Mouse (Mus musculus): ENCODE measurements at regions not wholly inside any gene's neighbourhood (a gene's known extent, or its start where the extent isn't known, plus 50 kb on each side); places are given as distances from the start of the nearest gene placed in this dataset.

DNA sequence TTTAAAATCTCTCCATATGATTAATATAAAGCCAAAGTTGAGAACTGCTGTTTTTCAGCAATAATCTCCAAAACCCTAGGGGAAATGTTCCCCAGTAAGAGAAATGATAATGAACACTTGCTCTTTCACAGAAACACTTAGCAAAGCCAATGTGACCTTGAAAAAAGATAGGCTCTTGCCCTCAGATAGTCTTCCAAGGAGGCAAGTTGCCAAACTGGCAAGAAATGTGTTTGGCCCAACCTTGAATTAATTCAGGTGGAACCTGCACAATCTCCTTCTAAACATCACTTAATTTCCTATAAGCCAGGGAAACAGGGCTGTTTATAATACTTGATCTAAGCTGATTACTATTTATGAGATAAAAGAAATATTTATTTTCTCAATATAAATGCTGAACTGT, 244.0 kb upstream of the Gnaz start:
- no peak for DNase-seq (ENCODE audit: low spot score)

- DNase-seq (ENCODE audit: low spot score): no peak
Measured at GRCm38 (mm10) chr10:74749446-74749845, 217.5 kb upstream of the Gnaz start.

GRCm38 (mm10) chr10:74750879-74751278, 216.1 kb upstream of the Gnaz start:
- no peak for DNase-seq (ENCODE audit: low spot score)

GRCm38 (mm10) chr10:74760734-74761133, 206.2 kb upstream of the Gnaz start:
- no peak for DNase-seq (ENCODE audit: low spot score)

GRCm38 (mm10) chr10:74789245-74789644, 177.7 kb upstream of the Gnaz start:
- no peak for DNase-seq (ENCODE audit: low spot score)

DNA sequence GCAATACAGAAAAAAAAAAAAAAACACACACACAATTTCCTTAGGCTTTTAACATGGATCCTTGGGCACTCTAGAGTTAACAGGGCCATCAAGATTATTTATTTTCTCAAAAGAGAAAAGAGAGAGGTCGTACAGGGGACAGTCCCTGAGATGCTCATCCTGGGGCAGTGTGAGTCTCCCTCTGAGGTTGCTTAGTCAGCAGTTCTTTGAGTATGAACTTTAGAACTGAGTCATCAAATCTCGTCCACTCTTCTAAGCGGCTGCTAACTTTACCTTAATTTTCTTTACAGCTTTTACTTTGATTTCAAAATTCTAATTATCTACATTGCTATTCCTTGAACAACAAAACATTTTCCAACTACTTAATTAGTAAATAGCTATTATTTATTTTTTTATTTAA, 177.0 kb upstream of the Gnaz start:
- no peak for DNase-seq (ENCODE audit: low spot score)

DNA sequence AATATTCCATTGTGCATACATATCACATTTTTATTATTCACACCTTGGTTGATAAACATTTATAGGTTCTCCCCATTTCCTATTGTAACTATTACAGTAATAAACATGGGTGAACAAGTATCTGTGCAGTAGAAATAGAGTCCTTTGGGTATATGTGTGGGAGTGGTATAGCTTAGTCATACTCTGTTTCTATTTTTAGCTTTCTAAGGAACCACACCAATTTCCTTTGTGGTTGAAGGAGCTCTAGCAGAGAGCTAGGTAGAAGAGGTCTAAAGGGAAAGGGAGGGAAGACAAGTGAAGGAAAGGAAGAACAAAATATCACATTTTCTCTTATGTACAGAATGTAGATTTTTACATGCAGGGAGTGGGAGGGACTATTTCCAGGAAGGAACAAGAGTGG, 143.6 kb upstream of the Gnaz start:
- DNase-seq (ENCODE audit: low spot score): no peak

- no peak for DNase-seq (ENCODE audit: low spot score)
Measured at GRCm38 (mm10) chr10:74834359-74834758, 132.6 kb upstream of the Gnaz start.

DNA sequence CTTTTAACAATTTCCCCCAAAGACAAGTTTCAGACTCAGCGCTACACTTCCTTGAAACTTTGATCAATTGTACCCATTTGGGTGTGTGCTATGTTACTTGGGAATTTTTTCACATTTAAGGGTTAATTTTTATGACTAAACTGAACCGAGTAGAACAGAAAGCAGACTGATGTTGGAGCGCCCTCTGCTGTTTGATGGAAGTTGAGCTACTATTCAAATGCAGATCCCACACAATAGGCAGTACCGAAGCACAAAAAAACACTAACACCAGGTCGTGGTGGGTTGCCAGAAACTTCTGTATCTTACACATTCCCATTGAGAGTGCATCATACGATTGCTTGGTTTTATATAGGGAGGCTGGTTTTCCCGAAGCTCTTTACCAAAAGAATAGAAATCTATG, 118.6 kb upstream of the Gnaz start:
- DNase-seq (ENCODE audit: low spot score): peak; percentile 27

DNA sequence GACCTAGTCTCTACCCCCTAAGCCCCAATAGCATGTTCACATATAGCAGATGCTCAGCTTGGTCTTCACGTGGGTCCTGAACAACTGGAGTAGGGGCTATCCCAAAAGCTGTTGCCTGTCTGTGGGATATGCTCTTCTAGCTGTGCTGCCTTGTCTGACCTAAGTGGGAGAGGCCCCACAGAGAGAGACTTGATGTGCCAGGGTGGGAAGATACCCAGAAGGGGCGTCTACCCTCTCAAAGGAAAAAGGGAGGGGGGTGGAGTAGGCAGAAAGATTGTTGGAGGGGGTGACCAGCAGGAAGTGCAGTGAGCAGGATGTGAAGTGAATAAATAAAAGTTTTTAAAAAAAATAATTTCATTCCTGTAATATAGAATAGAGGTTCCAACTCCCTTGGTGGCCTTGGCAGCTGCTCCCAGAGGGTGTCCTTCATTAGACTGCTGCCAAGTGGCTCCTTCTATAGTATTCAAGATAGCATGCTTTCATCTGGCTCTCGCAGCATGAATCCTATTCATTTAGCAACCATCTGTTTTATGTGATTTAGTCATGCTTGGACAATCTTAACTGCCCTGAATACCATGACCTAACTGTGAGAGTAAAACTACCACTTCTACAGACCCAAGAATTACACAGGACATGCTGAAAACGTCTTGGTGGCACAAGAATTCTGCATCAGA, 111.8 kb upstream of the Gnaz start:
- no peak for DNase-seq (ENCODE audit: low spot score)
